Mouse (Mus musculus) heart, adult 2 months (tissue): ENCODE data around the gene Rab7. TPM values are rescaled to one million over a fixed set of nuclear protein-coding genes. Genes with fewer than 3 reads are reported as not detected.

Experiments
- DNase-seq, 2 experiments: peaks; one replicate each; pipeline ENCODE4 v3.0.0; 2021
- H3K27ac ChIP-seq: fragments of 200-600 bp; 2 replicates; pipeline ENCODE4 v1.8.1; 2022
- H3K27me3 ChIP-seq: fragments of 200-500 bp; 2 replicates; pipeline ENCODE4 v1.6.1; 2012; ENCODE audit warnings: mild to moderate bottlenecking, low read length, inconsistent platforms, mixed read lengths; ENCODE audit not compliant: control insufficient read depth, insufficient read depth
- H3K36me3 ChIP-seq: fragments of 200-500 bp; 2 replicates; pipeline ENCODE4 v1.6.1; 2012; ENCODE audit warnings: low read length, inconsistent platforms; ENCODE audit not compliant: control insufficient read depth, insufficient read depth
- H3K4me1 ChIP-seq: fragments of 200-500 bp; 2 replicates; pipeline ENCODE4 v1.6.1; 2011; ENCODE audit warnings: low read length; ENCODE audit not compliant: control insufficient read depth, insufficient read depth
- H3K4me3 ChIP-seq: fragments of 200-600 bp; 2 replicates; pipeline ENCODE4 v1.8.1; 2022
- H3K79me2 ChIP-seq: fragments of 200-500 bp; replicated peaks from 2 replicates; pipeline ENCODE4 v1.6.1; 2012; ENCODE audit warnings: mild to moderate bottlenecking, inconsistent platforms, low read length, moderate library complexity, mixed read lengths; ENCODE audit not compliant: control insufficient read depth, insufficient read depth
- H3K9ac ChIP-seq: fragments of 200-500 bp; 2 replicates; pipeline ENCODE4 v1.6.1; 2012; ENCODE audit warnings: low read depth, mild to moderate bottlenecking, control low read depth, inconsistent platforms, low read length, mixed read lengths
- CTCF ChIP-seq: fragments of 200-600 bp; IDR thresholded peaks from 2 replicates; pipeline ENCODE4 v1.8.1; 2022; ENCODE audit warnings: antibody characterized with exemption, mild to moderate bottlenecking, moderate library complexity
- EP300 ChIP-seq: fragments of 200-500 bp; IDR thresholded peaks from 2 replicates; pipeline ENCODE4 v1.6.1; 2011; ENCODE audit warnings: low read depth, low read length, control low read depth; ENCODE audit not compliant: insufficient read depth
- POLR2A ChIP-seq: fragments of 200-500 bp; IDR thresholded peaks from 2 replicates; pipeline ENCODE4 v1.6.1; 2011; ENCODE audit warnings: mild to moderate bottlenecking, low read depth, low read length, control low read depth; ENCODE audit not compliant: insufficient read depth
- WGBS: fragments of 180-500 bp; shearing (Covaris S2); methylation state at CpG from one replicate; pipeline ENCODE4 v1.1.7; 2018; 5-methylcytosine and 5-hydroxymethylcytosine counted together
- intact Hi-C: fragments of 180-260 bp; cut with DNase I; formaldehyde crosslinking; loops from one replicate; pipeline ENCODE4 v1.15.1; 2025
- long read RNA-seq: library from polyadenylated mRNA; stranded (forward); transcript quantifications from one replicate; pipeline ENCODE4 v2.0.0, GENCODE M21; 2021
- polyA plus RNA-seq: library from polyadenylated mRNA; depleted of rRNA; stranded (reverse); fragments of >200 nt; gene quantifications from 2 replicates; pipeline ENCODE4 v1.2.3, GENCODE M21; 2012; rRNA removed
- total RNA-seq, 2 experiments: library from RNA; stranded (reverse); gene quantifications; 2 replicates each; pipeline ENCODE4 v1.2.3; 2021

Gene Rab7
- total RNA-seq: 100 to 1,000 TPM; 271 to 299 TPM
- polyA plus RNA-seq: 212 and 344 TPM in 2 replicates
- long read RNA-seq, transcript Rab7-205 (6 exons, 2,159 nt): major isoform, 283 of 306 reads
- long read RNA-seq, partial matches to known transcripts: 4 of 306 reads
- long read RNA-seq, other reads (novel, unspliced or antisense): 19 of 306 reads

GRCm38 (mm10) chr6:88044577-88045405 is at the start of gene Rab7:
Rab7 (minus strand) TSS chr6:88045270.
- peak; percentile 96 to 97 for DNase-seq
- under 1% methylated on average over 82 of the region's 82 CpGs for WGBS
- Histone ChIP-seq H3K36me3 (peaks cover 18% of the 10 kb centered on the region), H3K9ac (peak within 1 kb of the TSS; percentile 98), H3K4me1 (peaks cover 13% of the 10 kb centered on the region), H3K79me2 (peaks cover 5% of the 10 kb centered on the region), H3K27ac (peak within 1 kb of the TSS; percentile 94), H3K27me3 (no peaks in the 10 kb centered on the region), H3K4me3 (peak within 1 kb of the TSS; percentile 83)
- TF ChIP-seq EP300: peak; percentile 91
- no peak for TF ChIP-seq CTCF
- TF ChIP-seq POLR2A: peak; percentile 79
- intact Hi-C loops: loop anchor here (2.0 kb wide), 1 partner anchor 30 kb away; no protein-coding TSS in a partner anchor

- Histone ChIP-seq H3K4me1 (peaks cover 5% of the 10 kb centered on the region), H3K27me3 (no peaks in the 10 kb centered on the region), H3K4me3 (no peak overlapping the region), H3K36me3 (peaks cover 2% of the 10 kb centered on the region; the same call in 1 of the 2 replicates), H3K27ac (no peak overlapping the region), H3K9ac (no peak overlapping the region), H3K79me2 (peaks cover 12% of the 10 kb centered on the region)
- no peak for DNase-seq
- peak; percentile 27; the same call in 1 of the 2 replicates for TF ChIP-seq CTCF
- no peak for TF ChIP-seq POLR2A
- intact Hi-C loops: no loop called here
- 87% methylated on average over 1 of the region's 1 CpGs for WGBS
Measured at GRCm38 (mm10) chr6:88088971-88089370, 43.9 kb upstream of the Rab7 start.

GRCm38 (mm10) chr6:88084278-88085151 is 39.4 kb upstream of the Rab7 start, which contains the start of gene Rpn1:
Rpn1 (plus strand) TSS chr6:88084482.
- TF ChIP-seq POLR2A (peak; percentile 56; the same call in 1 of the 2 replicates), EP300 (no peak), CTCF (no peak)
- Histone ChIP-seq H3K27ac (peak within 1 kb of the TSS; percentile 82), H3K9ac (peak within 1 kb of the TSS; percentile 95), H3K4me1 (peaks cover 6% of the 10 kb centered on the region), H3K4me3 (peak within 1 kb of the TSS; percentile 97), H3K79me2 (peaks cover 10% of the 10 kb centered on the region), H3K36me3 (0 out of 2 replicates have a peak, but pooled peaks cover 2% of the 10 kb centered on the region), H3K27me3 (peaks cover 3% of the 10 kb centered on the region; the same call in 1 of the 2 replicates)
- peak; percentile 97 to 98 for DNase-seq
- intact Hi-C loops: no loop called here
- WGBS: under 1% methylated on average over 71 of the region's 71 CpGs

GRCm38 (mm10) chr6:88083672-88084071 is 38.6 kb upstream of the Rab7 start:
- Histone ChIP-seq H3K27me3 (peaks cover 3% of the 10 kb centered on the region; the same call in 1 of the 2 replicates), H3K4me1 (peaks cover 6% of the 10 kb centered on the region), H3K9ac (no peak overlapping the region), H3K27ac (peak overlapping the region; percentile 78), H3K4me3 (peak overlapping the region; percentile 97), H3K79me2 (peaks cover 10% of the 10 kb centered on the region), H3K36me3 (0 out of 2 replicates have a peak, but pooled peaks cover 2% of the 10 kb centered on the region)
- DNase-seq: no peak
- TF ChIP-seq EP300 (no peak), CTCF (no peak), POLR2A (no peak)
- intact Hi-C loops: no loop called here
- WGBS: 60% methylated on average over 3 of the region's 3 CpGs

GRCm38 (mm10) chr6:88083095-88083494 is 38.0 kb upstream of the Rab7 start:
- Histone ChIP-seq H3K4me1 (peaks cover 6% of the 10 kb centered on the region), H3K36me3 (0 out of 2 replicates have a peak, but pooled peaks cover 2% of the 10 kb centered on the region), H3K27me3 (peaks cover 3% of the 10 kb centered on the region; the same call in 1 of the 2 replicates), H3K27ac (no peak overlapping the region), H3K9ac (no peak overlapping the region), H3K79me2 (peaks cover 10% of the 10 kb centered on the region), H3K4me3 (no peak overlapping the region)
- no peak for TF ChIP-seq CTCF
- TF ChIP-seq POLR2A: no peak
- TF ChIP-seq EP300: no peak
- intact Hi-C loops: no loop called here
- WGBS: 85% methylated on average over 7 of the region's 7 CpGs
- no peak for DNase-seq
